Mouse (Mus musculus): ENCODE data around the gene Gfer. TPM values are rescaled to one million over a fixed set of nuclear protein-coding genes. Genes with fewer than 3 reads are reported as not detected.

Gene Gfer
- total RNA-seq (2015) (22.4 and 23.6 TPM in 2 replicates), total RNA-seq (2017) (37.2 and 62.7 TPM in 2 replicates)

- peak; percentile 81 for ATAC-seq (replicated peaks; ENCODE audit: poor library complexity)
These were observed at the start of gene Gfer, which contains the start of gene Noxo1 for GRCm38 (mm10) chr17:24696011-24696697. Gene Gfer (minus strand): TSS chr17:24696156. Gene Noxo1 (plus strand): TSS chr17:24696234.

- no peak for ATAC-seq (replicated peaks; ENCODE audit: poor library complexity)
These were observed 48.4 kb upstream of the Gfer start for GRCm38 (mm10) chr17:24744381-24744780.

GRCm38 (mm10) chr17:24743896-24744295 lies 47.9 kb upstream of the Gfer start:
- no peak for ATAC-seq (replicated peaks; ENCODE audit: poor library complexity)

- peak; percentile 42 for ATAC-seq (replicated peaks; ENCODE audit: poor library complexity)
These were observed 46.4 kb upstream of the Gfer start for GRCm38 (mm10) chr17:24742307-24742706.

GRCm38 (mm10) chr17:24739926-24740325 lies 44.0 kb upstream of the Gfer start:
- ATAC-seq (replicated peaks; ENCODE audit: poor library complexity), result no peak

- no peak for ATAC-seq (replicated peaks; ENCODE audit: poor library complexity)
These were observed 42.3 kb upstream of the Gfer start for GRCm38 (mm10) chr17:24738238-24738637.

GRCm38 (mm10) chr17:24737135-24737810 lies 41.3 kb upstream of the Gfer start:
- peak; percentile 45 for ATAC-seq (replicated peaks; ENCODE audit: poor library complexity)

GRCm38 (mm10) chr17:24736330-24737051 lies 40.5 kb upstream of the Gfer start, which contains the start of gene Msrb1:
Gene Msrb1 (plus strand): TSS chr17:24736642.
- peak; percentile 95 for ATAC-seq (replicated peaks; ENCODE audit: poor library complexity)

GRCm38 (mm10) chr17:24735446-24735845 lies 39.5 kb upstream of the Gfer start:
- no peak for ATAC-seq (replicated peaks; ENCODE audit: poor library complexity)

GRCm38 (mm10) chr17:24734513-24734912 lies 38.6 kb upstream of the Gfer start:
- ATAC-seq (replicated peaks; ENCODE audit: poor library complexity), result no peak

- ATAC-seq (replicated peaks; ENCODE audit: poor library complexity), result no peak
These were observed 37.6 kb upstream of the Gfer start for GRCm38 (mm10) chr17:24733434-24734050.

- no peak for ATAC-seq (replicated peaks; ENCODE audit: poor library complexity)
These were observed 36.4 kb upstream of the Gfer start for GRCm38 (mm10) chr17:24732233-24732935.

- ATAC-seq (replicated peaks; ENCODE audit: poor library complexity), result no peak
These were observed 34.8 kb upstream of the Gfer start for GRCm38 (mm10) chr17:24730787-24731186.

- ATAC-seq (replicated peaks; ENCODE audit: poor library complexity), result no peak
These were observed 33.1 kb upstream of the Gfer start for GRCm38 (mm10) chr17:24729067-24729466.

- no peak for ATAC-seq (replicated peaks; ENCODE audit: poor library complexity)
These were observed 32.2 kb upstream of the Gfer start for GRCm38 (mm10) chr17:24728184-24728583.

GRCm38 (mm10) chr17:24727618-24728017 lies 31.7 kb upstream of the Gfer start, which contains the start of gene Rpl3l:
Gene Rpl3l (plus strand): TSS chr17:24727820.
- ATAC-seq (replicated peaks; ENCODE audit: poor library complexity), result no peak

- ATAC-seq (replicated peaks; ENCODE audit: poor library complexity), result no peak
These were observed 29.9 kb upstream of the Gfer start for GRCm38 (mm10) chr17:24725637-24726390.

- peak; percentile 60 for ATAC-seq (replicated peaks; ENCODE audit: poor library complexity)
These were observed 28.2 kb upstream of the Gfer start, which contains the start of gene Ndufb10 for GRCm38 (mm10) chr17:24724184-24724583. Gene Ndufb10 (minus strand): TSS chr17:24724478.

GRCm38 (mm10) chr17:24723881-24724180 lies 27.9 kb upstream of the Gfer start:
- ATAC-seq (replicated peaks; ENCODE audit: poor library complexity), result peak; percentile 15

Data from megakaryocyte progenitor cell, adult 5-6 weeks (primary cell).